Mouse (Mus musculus) frontal cortex, postnatal 25 days (tissue): ENCODE results near the gene Gm36028.

Experiments
- DNase-seq, 2 experiments: peaks; one replicate each; pipeline ENCODE4 v3.0.0; 2022; ENCODE audit warnings: low spot score in 2 of 2

Gene Gm36028

DNA sequence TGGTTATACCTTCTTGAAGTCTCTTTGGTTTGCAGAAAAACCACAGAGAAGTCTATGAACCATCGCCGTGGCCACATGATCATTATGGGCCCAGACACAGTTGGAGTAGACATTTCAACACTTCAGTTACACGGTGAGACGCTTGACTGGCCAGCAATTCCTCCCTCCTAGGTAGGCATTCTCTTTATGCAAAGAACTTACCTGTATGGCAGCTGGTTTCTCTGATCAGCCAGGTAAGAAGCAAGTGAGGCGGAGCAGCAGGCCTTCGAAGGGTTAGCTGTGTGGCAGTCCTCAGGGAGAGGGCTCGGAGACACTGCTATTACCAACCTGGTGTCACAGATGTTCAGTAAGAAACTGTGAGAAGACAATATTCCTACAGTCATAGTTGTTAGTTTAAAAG is 733 bp downstream of the Gm36028 start:
- no peak for DNase-seq

DNA sequence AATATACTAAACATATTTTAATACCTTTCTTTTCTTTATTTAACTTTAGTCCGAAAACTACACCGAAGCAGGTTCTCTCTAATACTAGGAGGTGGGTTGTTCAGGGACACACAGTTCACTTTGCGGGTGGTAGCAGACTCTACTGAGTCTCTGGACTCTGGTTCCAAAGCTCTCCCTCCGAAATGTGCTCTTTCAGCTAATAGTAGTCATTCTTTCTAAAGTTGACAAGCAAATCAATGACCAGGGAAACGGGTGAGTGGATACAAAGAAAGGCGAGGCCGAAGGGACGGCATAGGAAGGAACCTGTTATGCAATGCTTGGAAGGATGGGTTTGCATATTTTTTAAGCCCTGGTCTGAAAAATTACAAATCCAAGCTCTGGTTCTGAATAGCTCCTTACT is 3.5 kb downstream of the Gm36028 start:
- no peak for DNase-seq

DNA sequence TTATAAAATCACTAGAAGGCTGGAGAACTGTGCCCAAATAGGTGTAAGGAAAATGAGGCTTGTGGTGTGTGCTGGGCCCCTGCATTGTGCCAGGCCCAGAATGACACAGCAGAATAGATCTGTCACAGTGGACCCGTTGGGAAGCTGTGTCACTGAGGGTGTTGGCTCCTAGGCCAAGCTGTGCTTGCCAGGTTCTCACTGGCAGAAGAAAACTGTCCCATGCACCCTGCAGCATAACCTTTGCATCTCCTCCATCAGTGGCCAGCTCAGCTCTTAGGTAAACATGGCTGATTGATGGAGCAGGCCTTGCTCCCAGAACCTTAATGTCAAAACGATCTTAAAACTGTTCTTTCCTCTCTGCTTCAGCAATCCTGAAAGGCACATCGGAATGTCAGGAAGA is 4.6 kb downstream of the Gm36028 start:
- DNase-seq, result no peak

DNA sequence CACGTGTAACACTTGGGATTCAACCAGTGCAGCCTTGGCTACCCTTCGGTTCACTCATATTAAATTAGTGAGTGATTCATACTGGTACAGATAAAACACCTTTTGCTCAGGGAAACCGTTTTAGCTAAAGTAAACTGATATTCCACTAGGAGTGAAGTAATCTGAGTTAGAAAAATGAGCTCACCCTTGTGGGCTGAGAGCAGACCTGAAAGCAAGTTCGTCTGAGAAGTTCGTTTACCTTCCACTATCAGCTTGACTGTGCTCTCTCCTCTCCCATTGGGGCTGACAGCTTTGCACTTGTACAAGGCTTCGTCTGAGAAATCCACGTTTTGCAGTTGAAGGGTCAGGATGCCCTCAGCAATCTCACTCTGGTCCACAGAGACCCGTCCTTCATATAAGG is 5.4 kb downstream of the Gm36028 start:
- DNase-seq, result no peak

DNA sequence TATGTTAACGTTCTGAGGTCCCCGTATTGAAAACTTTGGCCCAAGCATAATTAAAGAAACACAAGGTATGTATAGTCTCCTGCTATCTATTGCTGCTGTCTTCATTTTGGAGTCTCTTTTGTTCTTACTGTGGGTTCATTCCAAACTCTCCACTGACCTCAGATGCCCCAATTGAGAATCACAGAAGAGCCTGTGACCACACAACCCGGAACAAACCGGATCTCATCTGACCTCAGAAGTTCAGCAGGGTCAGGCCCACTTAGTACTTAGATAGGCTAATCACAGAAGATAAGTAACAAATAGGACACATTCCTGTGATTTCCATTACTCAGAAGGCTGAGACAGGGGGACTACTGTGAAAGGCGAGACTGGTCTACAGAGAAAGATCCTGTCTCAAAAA is 6.4 kb downstream of the Gm36028 start:
- DNase-seq, result no peak

DNA sequence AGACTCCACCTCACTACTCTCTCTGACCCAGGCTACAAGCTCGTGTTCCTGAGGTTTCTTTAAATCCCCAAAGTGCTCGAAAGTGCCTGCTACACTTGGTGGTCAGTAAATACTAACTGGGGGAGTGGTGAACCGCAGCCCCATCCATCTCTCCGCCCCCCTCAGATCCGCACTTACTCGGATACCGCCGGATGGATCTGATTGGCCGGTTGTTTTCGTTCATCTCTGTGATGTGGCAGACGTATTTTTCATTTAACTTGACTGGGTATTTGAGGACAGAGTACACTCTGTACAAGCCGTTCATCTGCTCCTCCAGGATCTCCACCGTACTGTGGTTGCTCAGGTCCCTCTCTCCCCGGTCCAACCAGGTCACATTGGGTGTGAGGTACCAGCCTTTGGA is 6.9 kb downstream of the Gm36028 start:
- no peak for DNase-seq

DNA sequence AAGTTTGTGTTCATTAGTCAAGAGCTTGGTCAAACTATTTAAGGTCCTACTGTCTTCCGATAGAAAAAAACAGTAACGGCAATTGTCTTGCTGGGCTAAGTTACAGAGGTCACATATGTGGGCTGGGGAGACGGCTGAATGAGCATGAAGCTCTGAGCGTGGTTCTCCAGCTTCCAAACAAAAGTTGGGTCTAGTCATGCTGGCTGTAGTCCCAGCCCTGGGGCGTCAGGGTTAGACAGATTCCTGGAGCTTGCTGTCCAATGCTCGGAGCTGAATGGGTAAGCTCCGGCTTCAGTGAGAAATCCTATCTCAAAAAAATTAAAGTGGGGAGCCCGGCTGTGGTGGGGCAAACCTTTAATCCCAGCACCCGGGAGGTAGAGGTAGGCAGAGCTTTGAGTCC is 7.7 kb downstream of the Gm36028 start:
- no peak for DNase-seq

DNA sequence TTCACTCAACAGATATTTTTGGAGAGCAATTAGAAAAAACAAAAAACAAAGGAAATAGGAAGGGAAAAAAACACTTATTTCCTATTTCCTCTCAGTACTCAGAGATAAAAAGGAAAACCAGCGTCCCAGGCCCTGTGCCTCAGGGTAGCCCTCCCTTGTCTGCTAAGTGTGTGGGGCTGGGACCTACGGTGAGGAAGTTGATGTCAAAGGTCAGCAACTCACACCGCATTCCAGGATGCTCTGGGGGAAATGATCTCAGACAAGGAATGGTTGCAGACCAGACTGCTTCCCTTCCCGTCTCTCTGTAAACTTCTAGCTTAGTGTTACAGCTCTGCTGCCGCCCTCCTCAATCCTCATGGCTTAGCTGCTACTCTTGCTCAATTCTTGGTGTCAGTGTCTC is 9.6 kb downstream of the Gm36028 start:
- no peak for DNase-seq

DNA sequence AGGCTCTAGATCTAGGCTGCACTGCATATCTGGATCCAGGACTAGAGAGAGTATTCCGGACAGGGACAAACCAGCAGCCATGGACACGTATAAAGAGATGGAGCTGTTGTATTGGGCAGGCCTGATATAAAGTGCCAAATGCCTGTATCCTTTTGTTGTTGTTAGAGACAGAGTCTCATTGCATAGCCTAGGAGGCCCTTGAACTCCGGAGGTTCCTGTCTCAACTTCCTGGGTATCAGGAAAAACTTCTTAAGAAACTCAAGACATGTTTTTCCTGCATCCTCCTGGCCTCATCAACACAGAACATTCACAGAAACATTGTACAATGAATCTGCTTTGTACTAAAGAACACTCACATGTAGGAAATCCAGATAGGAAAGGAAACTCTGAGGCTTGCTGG is 13.9 kb downstream of the Gm36028 start:
- DNase-seq, result no peak

DNA sequence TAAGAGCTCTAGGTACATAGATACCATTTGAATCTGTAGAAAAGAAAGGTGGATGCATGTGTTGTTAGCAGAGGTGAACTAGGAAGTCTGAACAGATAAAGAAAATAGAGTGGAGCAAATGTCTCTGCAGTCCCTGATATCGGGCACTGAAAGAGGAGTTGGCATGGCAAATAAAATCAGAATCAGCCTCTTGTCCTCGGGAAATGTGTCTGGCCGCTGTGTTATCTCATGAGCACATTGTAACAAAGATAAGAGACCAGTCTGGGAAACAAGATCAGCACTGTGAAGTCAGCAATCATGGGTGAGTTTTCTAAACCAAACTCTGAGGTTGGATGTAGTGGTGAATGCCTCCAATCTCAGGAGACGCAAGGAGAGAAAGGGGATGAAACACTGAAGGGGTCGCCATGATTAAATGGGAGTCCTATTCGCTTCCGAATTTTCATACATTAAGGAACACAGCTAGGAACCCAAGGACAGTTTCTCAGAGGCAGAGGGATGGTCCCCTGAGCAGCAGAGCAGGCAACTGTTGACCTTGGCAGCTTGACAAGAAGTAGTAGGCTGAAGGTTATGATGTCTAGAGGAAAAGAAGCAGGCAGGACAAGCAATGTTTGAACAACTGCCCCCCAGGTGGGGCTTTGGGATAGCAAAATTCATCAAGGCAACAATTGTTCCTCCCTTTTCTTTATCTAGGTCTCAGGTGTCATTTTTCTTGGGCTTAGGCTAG is 15.6 kb downstream of the Gm36028 start:
- no peak for DNase-seq

DNA sequence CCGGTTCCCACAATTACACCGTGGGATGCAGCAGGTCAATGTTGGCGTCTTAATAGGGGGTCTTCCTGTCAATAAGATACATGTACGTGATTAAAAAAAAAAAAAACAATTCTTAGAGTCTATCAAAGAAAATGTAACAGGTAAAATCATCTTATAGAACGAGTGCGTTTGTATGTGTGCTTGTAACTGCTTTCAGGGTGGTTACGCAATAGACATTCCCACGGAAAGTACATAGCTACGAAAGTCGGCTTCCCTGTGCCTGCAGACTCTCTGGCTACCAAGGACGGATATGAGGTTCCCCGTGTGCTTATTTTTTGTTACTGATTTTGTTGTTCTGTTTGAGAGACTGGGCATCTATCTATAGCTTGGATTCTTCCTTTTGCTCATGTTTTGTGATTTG is 17.2 kb downstream of the Gm36028 start:
- DNase-seq, result no peak

DNA sequence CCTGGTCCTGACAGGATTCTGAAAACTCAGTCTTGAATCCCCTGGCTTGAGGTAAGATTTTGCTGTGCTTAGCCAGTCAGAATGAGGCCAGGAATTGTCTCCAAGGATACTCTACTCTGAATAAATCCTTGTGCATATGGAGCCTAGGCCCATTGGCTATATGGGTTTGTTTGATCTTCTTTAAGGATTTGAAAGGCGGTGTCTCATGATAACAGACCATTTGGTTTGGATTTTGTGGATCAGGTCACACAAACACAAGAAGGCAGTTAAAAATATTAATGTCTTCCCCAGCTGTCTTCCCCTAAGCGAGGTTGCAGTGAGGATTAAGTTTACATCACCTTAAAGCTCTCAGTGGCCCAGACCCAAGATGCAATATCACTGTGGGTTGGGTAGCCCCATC is 18.5 kb downstream of the Gm36028 start:
- no peak for DNase-seq

DNA sequence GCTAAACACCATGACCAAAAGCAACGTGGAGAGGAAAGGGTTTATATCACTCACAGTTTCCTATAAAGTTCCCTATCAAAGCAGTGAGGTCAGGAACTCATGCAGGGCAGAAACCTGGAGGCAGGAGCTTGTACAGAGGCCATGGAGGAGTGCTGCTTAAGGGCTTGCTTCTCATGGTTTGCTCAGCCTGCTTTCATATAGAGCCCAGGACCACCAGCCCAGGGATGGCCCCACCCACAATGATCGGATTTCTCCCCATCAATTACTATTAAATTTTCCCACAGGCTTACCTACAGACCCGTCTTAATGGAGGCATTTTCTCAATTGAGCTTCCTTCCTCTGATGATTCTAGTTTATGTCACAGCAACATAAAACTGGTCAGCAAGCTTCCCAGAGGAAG is 23.4 kb downstream of the Gm36028 start:
- DNase-seq, result no peak

DNA sequence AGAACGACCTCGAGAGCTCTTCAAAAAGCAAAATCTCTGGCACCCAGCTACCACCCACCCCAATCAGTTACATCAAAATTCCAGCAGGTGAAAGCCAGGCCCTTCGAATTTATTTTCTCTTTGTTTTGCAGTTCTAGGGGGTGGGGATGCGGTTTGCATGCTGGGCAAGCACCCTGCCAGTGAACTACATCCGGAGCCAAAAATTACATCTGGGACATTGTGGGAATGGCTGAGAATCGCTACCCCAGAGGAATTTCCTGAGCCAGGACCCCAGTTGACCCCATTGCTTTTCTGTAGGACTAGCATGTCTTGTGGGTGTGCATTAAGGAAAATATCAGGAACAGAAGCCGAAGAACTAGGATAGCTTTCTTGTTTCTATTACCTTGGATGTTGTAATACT is 29.9 kb downstream of the Gm36028 start:
- no peak for DNase-seq

DNA sequence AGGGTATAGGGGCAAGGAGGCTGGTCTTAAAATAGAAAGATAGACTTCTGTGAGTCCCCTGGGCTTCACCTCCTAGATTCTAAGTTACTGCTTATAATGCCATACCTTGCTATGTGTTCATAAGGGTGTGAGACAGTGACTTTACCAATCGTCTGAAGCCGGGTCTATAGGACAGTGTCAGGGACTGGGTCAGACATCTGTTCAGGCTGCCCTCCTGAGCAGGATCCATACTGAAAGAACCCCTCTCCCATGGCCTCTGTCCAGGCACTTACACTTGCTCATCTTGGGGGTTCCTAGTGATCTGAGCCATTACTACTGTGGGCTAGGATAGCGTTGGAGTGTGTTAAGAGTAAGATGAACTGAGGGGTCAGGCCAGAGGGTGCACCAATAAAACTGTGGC is 34.7 kb downstream of the Gm36028 start:
- DNase-seq, result no peak

DNA sequence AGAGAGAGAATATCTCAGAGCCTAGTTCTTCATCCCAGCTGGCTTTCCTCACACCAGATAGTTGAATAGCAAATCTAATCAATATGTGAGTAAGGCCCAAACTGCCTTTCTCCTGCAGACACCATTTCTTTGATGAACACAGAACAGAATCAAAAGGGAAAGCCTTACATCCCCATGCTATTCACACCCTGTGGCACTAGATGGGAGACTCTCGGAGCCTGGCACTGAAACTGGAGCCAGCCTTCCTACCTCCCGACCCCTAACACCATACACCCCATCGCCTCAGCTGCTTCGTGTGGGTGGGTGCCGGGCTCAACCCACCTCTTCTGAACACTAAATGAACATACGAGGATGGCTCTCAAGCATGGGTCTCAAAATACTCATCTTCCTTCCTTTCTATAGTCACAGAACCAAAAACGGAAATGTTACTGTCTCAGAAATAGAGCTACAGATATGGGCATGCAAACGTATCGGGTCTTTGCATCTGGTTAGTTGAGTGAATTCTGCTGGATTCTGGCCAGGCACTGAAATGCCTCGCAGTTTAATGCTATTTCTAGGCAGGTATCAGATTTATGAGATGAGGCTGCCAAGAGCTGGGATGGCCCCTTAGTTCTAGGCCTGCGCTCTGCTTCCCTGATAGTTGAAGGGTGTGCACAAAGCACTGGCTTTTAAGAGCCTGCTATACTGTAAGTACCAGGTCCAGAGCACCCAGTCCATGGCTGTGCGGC is 36.0 kb downstream of the Gm36028 start:
- DNase-seq, result no peak

DNA sequence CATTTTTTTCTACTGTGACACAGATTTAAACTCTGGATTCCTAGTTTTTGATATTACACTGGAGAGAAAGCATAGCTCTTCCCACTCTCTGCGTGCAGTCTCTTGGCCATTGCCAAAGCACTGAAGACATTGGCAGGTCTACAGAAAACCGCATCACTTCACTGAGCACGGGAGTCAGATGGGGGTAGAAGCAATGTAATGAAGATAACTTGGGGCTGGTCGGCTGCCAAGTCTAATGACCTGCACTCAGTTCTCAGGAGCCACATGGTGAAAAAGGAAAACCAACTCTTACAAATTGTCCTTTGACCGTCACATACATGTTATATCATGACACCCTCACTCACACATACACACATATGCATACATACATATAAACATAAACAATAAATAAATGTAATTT is 37.0 kb downstream of the Gm36028 start:
- DNase-seq, result no peak

DNA sequence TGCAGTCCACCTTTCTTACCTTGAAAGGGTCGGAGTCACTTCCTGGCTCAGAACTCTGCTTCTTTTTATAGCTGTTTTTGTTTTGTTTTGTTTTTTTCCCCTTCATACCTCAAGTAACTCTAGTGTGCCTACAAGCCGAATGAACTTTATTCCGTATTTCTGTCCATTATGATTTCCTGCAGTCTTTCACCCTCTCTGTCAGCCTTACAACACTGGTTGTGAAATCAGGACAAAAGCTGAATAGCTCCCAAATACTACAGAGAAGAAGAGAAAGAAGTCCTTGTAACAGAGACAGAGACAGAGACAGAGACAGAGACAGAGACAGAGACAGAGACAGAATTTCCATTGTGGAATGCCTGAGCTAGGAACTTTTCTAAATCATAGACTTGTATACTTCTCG is 43.0 kb downstream of the Gm36028 start:
- no peak for DNase-seq

DNA sequence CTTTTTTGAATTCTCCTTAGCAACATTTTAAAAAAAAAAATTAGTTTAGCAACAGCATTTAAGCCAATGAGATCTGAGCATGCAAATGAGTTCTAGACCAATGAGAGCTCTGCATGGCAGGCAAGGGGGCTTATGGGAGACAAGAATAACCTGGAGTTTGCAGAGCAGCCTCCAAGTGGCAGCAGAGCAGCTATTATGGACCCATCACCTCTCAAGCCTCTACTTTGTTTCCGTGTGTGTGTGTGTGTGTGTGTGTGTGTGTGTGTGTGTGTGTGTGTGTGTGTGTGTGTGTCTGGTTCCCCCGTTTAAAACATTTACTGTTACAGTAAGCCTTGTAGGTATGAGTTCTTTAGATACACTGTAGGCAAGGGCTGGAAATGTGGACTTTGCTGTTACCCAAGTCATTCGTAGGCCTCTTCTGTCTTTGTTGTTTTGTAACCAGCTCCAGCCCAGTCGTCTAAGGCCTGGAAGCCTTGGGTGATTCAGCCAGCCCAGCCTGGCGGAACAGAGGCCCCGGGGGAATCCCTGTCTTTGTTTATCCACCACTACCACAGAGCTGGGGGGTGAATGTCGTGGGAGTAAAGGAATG is 46.5 kb downstream of the Gm36028 start:
- DNase-seq, result peak in 1 of 2 experiments; percentile 43

DNA sequence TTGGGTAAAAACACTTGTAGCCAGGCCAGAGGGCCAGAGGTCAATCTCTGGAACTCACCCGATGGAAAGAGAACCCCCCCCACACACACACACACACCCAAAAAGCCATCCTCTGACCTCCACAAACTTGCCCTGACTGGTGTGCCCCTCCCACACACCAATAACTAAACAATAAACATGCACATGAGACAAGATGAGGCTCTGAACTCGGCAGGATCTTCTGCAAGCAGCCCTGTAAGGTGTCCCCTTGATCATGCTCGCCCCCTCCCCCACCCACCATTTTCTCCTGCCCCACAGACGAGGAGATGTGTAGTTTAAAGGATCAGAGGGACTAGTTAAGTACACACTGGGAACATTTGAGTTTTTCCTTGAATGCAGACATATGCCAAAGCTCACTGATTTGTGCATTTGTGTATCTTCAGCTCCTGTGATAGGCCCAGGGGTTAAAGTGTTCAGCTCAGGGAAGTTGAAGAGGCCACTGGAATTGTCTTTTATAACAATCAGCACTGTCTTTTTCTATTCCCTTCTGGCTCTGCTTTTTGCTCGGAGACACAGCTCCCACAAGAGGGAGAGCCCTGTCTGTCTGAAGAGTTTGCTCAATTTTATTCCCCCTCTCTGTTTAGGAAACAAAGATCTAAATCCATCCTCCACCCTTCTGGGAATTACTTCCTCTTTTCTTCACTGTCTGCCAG is 47.1 kb downstream of the Gm36028 start:
- DNase-seq, result no peak

DNA sequence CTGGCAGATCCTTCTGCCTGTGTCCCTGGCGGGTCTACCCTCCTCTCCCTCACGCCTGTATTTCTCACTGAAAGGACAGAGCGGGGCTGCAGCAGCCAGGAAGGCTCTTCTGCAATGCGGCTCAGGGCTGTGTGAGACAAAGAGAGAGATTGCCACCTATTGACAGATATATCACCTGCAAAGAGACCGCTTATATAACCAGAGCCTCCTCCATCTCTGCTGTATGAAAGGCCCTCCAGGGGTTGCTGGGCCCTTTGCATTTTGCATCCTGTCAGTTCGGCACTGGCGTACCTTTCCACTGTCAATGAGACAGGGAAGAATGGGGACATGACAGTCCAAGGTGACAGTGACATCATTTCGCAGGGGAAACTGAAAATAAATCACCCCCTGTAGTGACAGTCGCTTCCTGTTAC is 48.5 kb downstream of the Gm36028 start:
- no peak for DNase-seq

DNA sequence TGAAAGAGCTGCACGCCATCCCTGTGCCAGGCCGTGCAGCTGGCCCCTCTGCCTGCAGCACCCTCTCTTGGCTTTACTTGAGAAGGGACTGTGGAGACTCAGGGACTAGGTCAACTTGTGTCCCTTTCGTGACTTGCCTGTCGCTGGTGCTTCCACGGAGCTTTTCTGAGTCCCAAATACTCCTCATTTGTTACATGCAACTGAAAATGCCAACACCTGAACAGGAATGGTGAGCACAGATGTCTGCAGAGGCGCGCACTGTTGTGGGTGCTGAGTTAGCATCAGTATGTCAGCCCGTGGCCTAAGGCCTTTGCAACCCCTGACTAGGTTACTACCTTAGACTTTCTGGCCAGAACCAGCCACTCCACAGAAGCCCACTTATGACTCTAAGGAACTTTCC is 49.1 kb downstream of the Gm36028 start:
- DNase-seq, result no peak

DNA sequence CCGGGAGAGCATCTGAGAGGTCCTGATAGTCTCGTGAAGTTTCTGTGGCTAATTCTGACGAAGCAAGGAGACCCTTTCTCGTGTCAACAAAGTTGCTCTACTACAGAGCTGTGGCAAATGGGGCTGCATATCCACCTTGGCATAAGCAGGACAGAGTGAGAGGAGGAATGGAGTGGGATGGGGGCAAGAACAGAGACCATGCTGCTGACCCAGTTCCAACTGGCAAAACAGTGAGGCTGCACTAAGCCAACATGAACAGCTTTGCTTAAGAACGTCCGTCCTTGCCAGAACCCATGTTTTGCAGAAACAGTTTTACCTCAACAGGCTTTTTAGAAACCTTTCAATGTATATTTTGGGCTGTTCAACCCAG is 51.3 kb downstream of the Gm36028 start:
- no peak for DNase-seq
